Mouse (Mus musculus) NIH3T3 (cell line): ENCODE results near the gene Tbx10.
A peak's percentile ranks its signal among the peaks of the same experiment; 100 is the strongest.
"Not testable (repeated sequence)": the region's sequence is repeated elsewhere in the genome, so short reads cannot be mapped to it uniquely, and the experiment has no call there.

Experiments used
- DNase-seq: peaks from one replicate; pipeline ENCODE4 v3.0.0-alpha.2; 2012; ENCODE audit warnings: low read depth

Gene Tbx10

GRCm38 (mm10) chr19:4044109-4044508 is 51.6 kb downstream of the Tbx10 start:
- DNase-seq: not testable (repeated sequence)

GRCm38 (mm10) chr19:4045966-4046865 is 53.7 kb downstream of the Tbx10 start, which contains the start of gene Gstp2:
TSS of gene Gstp2 (minus strand) at chr19:4046023.
- DNase-seq: peak; percentile 98

- DNase-seq: no peak
These were observed 54.3 kb downstream of the Tbx10 start for GRCm38 (mm10) chr19:4046866-4047254.

DNA sequence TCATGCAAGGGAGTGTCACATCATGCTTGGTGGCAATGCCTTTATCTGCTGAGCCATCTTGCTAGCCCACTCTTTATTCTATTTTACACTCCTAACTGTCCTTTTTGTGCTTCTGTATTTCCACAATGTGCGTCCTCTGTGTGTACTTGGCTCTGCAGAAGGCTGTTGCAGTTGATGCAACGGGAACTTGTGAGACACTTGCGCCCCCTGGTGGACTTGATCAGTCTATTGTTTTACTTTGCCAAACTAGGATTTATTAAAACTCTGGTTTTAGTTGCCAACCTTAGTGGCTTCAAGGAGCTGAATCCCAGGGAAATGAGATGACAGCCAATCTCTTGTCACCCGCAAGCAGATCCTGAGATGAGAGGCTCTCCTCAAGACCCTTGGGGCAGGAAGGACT is 55.3 kb downstream of the Tbx10 start:
- peak; percentile 78 for DNase-seq

DNA sequence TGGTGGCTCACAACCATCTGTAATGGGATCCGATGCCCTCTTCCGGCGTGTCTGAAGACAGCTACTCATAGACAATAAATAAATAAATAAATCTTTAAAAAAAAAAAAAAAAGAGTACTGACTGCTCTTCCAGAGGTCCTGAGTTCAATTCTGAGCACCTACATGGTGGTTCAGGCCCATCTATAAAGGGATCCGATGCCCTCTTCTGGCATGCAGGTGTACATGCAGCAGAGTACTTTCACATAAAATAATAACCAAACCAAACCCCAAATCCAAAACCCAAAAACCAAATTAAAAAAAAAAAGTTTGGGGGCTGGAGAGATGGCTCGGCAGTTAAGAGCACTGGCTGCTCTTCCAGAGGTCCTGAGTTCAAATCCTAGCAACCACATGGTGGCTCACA is 56.5 kb downstream of the Tbx10 start:
- DNase-seq: not testable (repeated sequence)
